In genomic region chr5:134175696-134176095, GRCm38 (mm10) we compare ENCODE assay signal across 8 mouse cellular contexts. TPM values are rescaled to one million over a fixed set of nuclear protein-coding genes. Genes with fewer than 3 reads are reported as not detected.
DNase-seq lines count a peak whose midpoint lies in the region; ATAC-seq lines count a peak whose summit lies in the region.

No protein-coding gene starts in this region.

- WGBS in kidney, embryonic 16.5 days: 4% methylated on average over 10 of the region's 10 CpGs
- WGBS in forebrain, embryonic 13.5 days: 9% methylated on average over 10 of the region's 10 CpGs
- 6% methylated on average over 10 of the region's 10 CpGs for WGBS in liver, embryonic 16.5 days (ENCODE audit: insufficient replicate concordance)

- H3K9me3 ChIP-seq in kidney, embryonic 16.5 days (ENCODE audit: low read length): no peaks in the 10 kb centered on the region
- no peaks in the 10 kb centered on the region for H3K9me3 ChIP-seq in forebrain, embryonic 13.5 days (replicated peaks)
- no peaks in the 10 kb centered on the region for H3K9me3 ChIP-seq in liver, embryonic 16.5 days (replicated peaks; ENCODE audit: control insufficient read depth, low read length)

- no peaks in the 10 kb centered on the region for H3K27me3 ChIP-seq in kidney, embryonic 16.5 days (ENCODE audit: insufficient read depth, low read length)
- H3K27me3 ChIP-seq in forebrain, embryonic 13.5 days: no peaks in the 10 kb centered on the region
- H3K27me3 ChIP-seq in liver, embryonic 16.5 days (ENCODE audit: control insufficient read depth, insufficient read depth, low read depth, low read length): no peaks in the 10 kb centered on the region

- no peak for DNase-seq in kidney, postnatal 14 days
- DNase-seq in ZHBTc4 (ENCODE audit: low read depth, low spot score): peak; percentile 62
- DNase-seq in layer of hippocampus, adult 9-10 months (ENCODE audit: low spot score): no peak
- DNase-seq in right cerebral cortex, postnatal 10 days (ENCODE audit: low spot score in 2 of 2): no peak
- no peak for DNase-seq in spleen, adult 12 weeks (ENCODE audit: low spot score)

- ATAC-seq in kidney, embryonic 16.5 days (ENCODE audit: low FRiP score, low TSS enrichment): peak; percentile 36
- ATAC-seq in forebrain, embryonic 13.5 days: no peak
- no peak for ATAC-seq in liver, embryonic 16.5 days (ENCODE audit: low read depth)

- H3K4me3 ChIP-seq in kidney, embryonic 16.5 days (ENCODE audit: low read length): peak overlapping the region; percentile 73
- peak overlapping the region; percentile 92 for H3K4me3 ChIP-seq in forebrain, embryonic 13.5 days
- peak overlapping the region; percentile 86 for H3K4me3 ChIP-seq in liver, embryonic 16.5 days (ENCODE audit: low read depth, low read length)

- H3K9ac ChIP-seq in kidney, embryonic 16.5 days (replicated peaks; ENCODE audit: low read length): peak overlapping the region; percentile 73
- H3K9ac ChIP-seq in forebrain, embryonic 13.5 days: peak overlapping the region; percentile 78
- peak overlapping the region; percentile 74 for H3K9ac ChIP-seq in liver, embryonic 16.5 days (ENCODE audit: low read depth, low read length)

- peak overlapping the region; percentile 83 for H3K27ac ChIP-seq in kidney, embryonic 16.5 days (ENCODE audit: low read length)
- peak overlapping the region; percentile 66; the same call in 1 of the 2 replicates for H3K27ac ChIP-seq in forebrain, embryonic 13.5 days
- no peak overlapping the region; the same call in 1 of the 2 replicates for H3K27ac ChIP-seq in liver, embryonic 16.5 days (ENCODE audit: low read length)

- peaks cover 18% of the 10 kb centered on the region for H3K4me1 ChIP-seq in kidney, embryonic 16.5 days (ENCODE audit: insufficient read depth, low read length)
- peaks cover 16% of the 10 kb centered on the region for H3K4me1 ChIP-seq in forebrain, embryonic 13.5 days
- H3K4me1 ChIP-seq in liver, embryonic 16.5 days (ENCODE audit: control insufficient read depth, low read depth, low read length): peaks cover 22% of the 10 kb centered on the region

- H3K4me2 ChIP-seq in kidney, embryonic 16.5 days (replicated peaks; ENCODE audit: low read depth, low read length): peak overlapping the region; percentile 63
- H3K4me2 ChIP-seq in forebrain, embryonic 13.5 days: peak overlapping the region; percentile 86
- H3K4me2 ChIP-seq in liver, embryonic 16.5 days (ENCODE audit: low read depth, low read length): peak overlapping the region; percentile 81

- no peaks in the 10 kb centered on the region; the same call in 1 of the 2 replicates for H3K36me3 ChIP-seq in kidney, embryonic 16.5 days (ENCODE audit: insufficient read depth, low read length)
- H3K36me3 ChIP-seq in forebrain, embryonic 13.5 days (ENCODE audit: poor library complexity, severe bottlenecking): peaks cover 18% of the 10 kb centered on the region; the same call in 1 of the 2 replicates
- no peaks in the 10 kb centered on the region for H3K36me3 ChIP-seq in liver, embryonic 16.5 days (ENCODE audit: control insufficient read depth, insufficient read depth)

RNA-seq across cellular contexts. Expression of gene Rcc1l, which starts 0.9 kb away (rescaled TPM):
- polyA plus RNA-seq in kidney, embryonic 16.5 days (2015; fragmentation: Nextera tagmentation; extraction: Ambion mirVana): 34.9 and 36.3 TPM in 2 replicates
- polyA plus RNA-seq in forebrain, embryonic 13.5 days (2015; fragmentation: Nextera tagmentation; extraction: Ambion mirVana): 23.3 and 24.4 TPM in 2 replicates
- polyA plus RNA-seq in liver, embryonic 16.5 days (2015; fragmentation: Nextera tagmentation; extraction: Ambion mirVana): 10.0 and 10.6 TPM in 2 replicates

RNA-seq across cellular contexts. Expression of gene Gtf2ird2, which starts 8.1 kb away (rescaled TPM):
- polyA plus RNA-seq in kidney, embryonic 16.5 days (2015; fragmentation: Nextera tagmentation; extraction: Ambion mirVana): 10.4 and 11.0 TPM in 2 replicates
- 11.0 and 12.8 TPM in 2 replicates for polyA plus RNA-seq in forebrain, embryonic 13.5 days (2015; fragmentation: Nextera tagmentation; extraction: Ambion mirVana)
- polyA plus RNA-seq in liver, embryonic 16.5 days (2015; fragmentation: Nextera tagmentation; extraction: Ambion mirVana): 1.8 and 1.9 TPM in 2 replicates

RNA-seq across cellular contexts. Expression of gene Ncf1, which starts 53.7 kb away (rescaled TPM):
- polyA plus RNA-seq in kidney, embryonic 16.5 days (2015; fragmentation: Nextera tagmentation; extraction: Ambion mirVana): 2.5 and 4.2 TPM in 2 replicates
- polyA plus RNA-seq in forebrain, embryonic 13.5 days (2015; fragmentation: Nextera tagmentation; extraction: Ambion mirVana): 1.5 and 1.8 TPM in 2 replicates
- 25.1 and 26.5 TPM in 2 replicates for polyA plus RNA-seq in liver, embryonic 16.5 days (2015; fragmentation: Nextera tagmentation; extraction: Ambion mirVana)
